Comparison of ENCODE assay signal across 20 mouse cellular contexts in genomic region chr11:100406273-100406672, GRCm38 (mm10). TPM values are rescaled to one million over a fixed set of nuclear protein-coding genes. Genes with fewer than 3 reads are reported as not detected.
A peak's percentile ranks its signal among the peaks of the same experiment; 100 is the strongest.
DNase-seq lines count a peak whose midpoint lies in the region; ATAC-seq and TF ChIP-seq lines count a peak whose summit lies in the region.
"Had no signal": no experiment of that assay in that cellular context is flagged by ENCODE, and none has a peak within 500 bp of the region (broad histone marks: within the 10 kb centered on the region; RNA-seq: fewer than 3 reads in every experiment).

No protein-coding gene starts in this region.

- H3K4me3 ChIP-seq in lung, embryonic 15.5 days, result no peak overlapping the region
- no peak overlapping the region for H3K4me3 ChIP-seq in lung, adult 2 months (replicated peaks; ENCODE audit: extremely low read depth, low read depth, low read length)
- H3K4me3 ChIP-seq in embryonic facial prominence, embryonic 15.5 days (replicated peaks), result no peak overlapping the region
- no peak overlapping the region for H3K4me3 ChIP-seq in stomach, embryonic 15.5 days (replicated peaks)
- H3K4me3 ChIP-seq: embryonic facial prominence, embryonic 12.5 days; forebrain, embryonic 10.5 days; heart, embryonic 13.5 days; liver, embryonic 13.5 days; neural tube, embryonic 12.5 days had no signal

- peaks cover 35% of the 10 kb centered on the region for H3K4me1 ChIP-seq in lung, embryonic 15.5 days
- H3K4me1 ChIP-seq in lung, adult 2 months (ENCODE audit: control insufficient read depth, insufficient read depth, low read length), result peaks cover 11% of the 10 kb centered on the region
- peaks cover 28% of the 10 kb centered on the region; the same call in 1 of the 2 replicates for H3K4me1 ChIP-seq in embryonic facial prominence, embryonic 15.5 days
- H3K4me1 ChIP-seq in stomach, embryonic 15.5 days, result peaks cover 26% of the 10 kb centered on the region

- DNase-seq in cerebellum, adult 18-20 months, result peak; percentile 56 to 66
- DNase-seq in cerebellum, postnatal 4 days (ENCODE audit: low spot score in 2 of 2), result no peak
- DNase-seq in lung, adult 2 months, result no peak
- no peak for DNase-seq in thymus, postnatal 0 days (ENCODE audit: low spot score)
- DNase-seq in frontal cortex, postnatal 25 days (ENCODE audit: low spot score in 2 of 2), result no peak
- DNase-seq: adrenal gland, postnatal 36 days; forebrain, postnatal 0 days; liver, embryonic 13.5 days; right cerebral cortex, adult 18-20 months; thymus, postnatal 4 days had no signal

- ATAC-seq in lung, embryonic 15.5 days (ENCODE audit: borderline replicate concordance, extremely low read depth, low FRiP score, low TSS enrichment), result peak; percentile 13; the same call in 1 of the 2 replicates
- ATAC-seq in embryonic facial prominence, embryonic 15.5 days (ENCODE audit: insufficient number of reproducible peaks, low FRiP score, low TSS enrichment, low read depth), result 0 out of 2 replicates have a peak, but pooled peaks have one; percentile 8
- ATAC-seq in stomach, embryonic 15.5 days (ENCODE audit: insufficient read depth, low FRiP score, low read depth), result no peak
- ATAC-seq: CD4-positive, CD25-positive, alpha-beta regulatory T cell, adult 4 months; forebrain, postnatal 0 days had no signal

- no peaks in the 10 kb centered on the region for H3K27me3 ChIP-seq in lung, embryonic 15.5 days
- H3K27me3 ChIP-seq in embryonic facial prominence, embryonic 15.5 days, result no peaks in the 10 kb centered on the region
- no peaks in the 10 kb centered on the region for H3K27me3 ChIP-seq in stomach, embryonic 15.5 days (replicated peaks)
- H3K27me3 ChIP-seq: embryonic facial prominence, embryonic 12.5 days; heart, embryonic 13.5 days; liver, embryonic 13.5 days; neural tube, embryonic 12.5 days had no signal

- WGBS in lung, embryonic 15.5 days, result 72% methylated on average over 8 of the region's 8 CpGs
- WGBS in lung, adult 2 months, result 77% methylated on average over 8 of the region's 8 CpGs
- WGBS in embryonic facial prominence, embryonic 15.5 days, result 68% methylated on average over 8 of the region's 8 CpGs
- WGBS in stomach, embryonic 15.5 days, result 70% methylated on average over 8 of the region's 8 CpGs

- no peak overlapping the region for H3K4me2 ChIP-seq in lung, embryonic 15.5 days
- no peak overlapping the region for H3K4me2 ChIP-seq in embryonic facial prominence, embryonic 15.5 days (replicated peaks)
- H3K4me2 ChIP-seq in stomach, embryonic 15.5 days, result no peak overlapping the region
- H3K4me2 ChIP-seq: embryonic facial prominence, embryonic 12.5 days; heart, embryonic 13.5 days; hindbrain, embryonic 14.5 days; liver, embryonic 13.5 days; midbrain, embryonic 11.5 days; neural tube, embryonic 12.5 days had no signal

- peaks cover 24% of the 10 kb centered on the region for H3K36me3 ChIP-seq in lung, embryonic 15.5 days
- peaks cover 20% of the 10 kb centered on the region for H3K36me3 ChIP-seq in embryonic facial prominence, embryonic 15.5 days
- peaks cover 6% of the 10 kb centered on the region for H3K36me3 ChIP-seq in stomach, embryonic 15.5 days
- H3K36me3 ChIP-seq: liver, embryonic 13.5 days; neural tube, embryonic 12.5 days had no signal

- TF ChIP-seq POLR2A in lung, adult 2 months (IDR thresholded peaks at IDR 0.05; ENCODE audit: borderline replicate concordance, extremely low read depth, low read depth, low read length), result no peak

- no peak for TF ChIP-seq CTCF in lung, adult 2 months (IDR thresholded peaks at IDR 0.05; ENCODE audit: insufficient read depth, low read length)

- H3K9ac ChIP-seq in lung, embryonic 15.5 days, result no peak overlapping the region
- H3K9ac ChIP-seq in embryonic facial prominence, embryonic 15.5 days, result no peak overlapping the region
- H3K9ac ChIP-seq in stomach, embryonic 15.5 days, result no peak overlapping the region
- H3K9ac ChIP-seq: embryonic facial prominence, embryonic 12.5 days; forebrain, postnatal 0 days; heart, embryonic 13.5 days; hindbrain, embryonic 14.5 days; liver, embryonic 13.5 days; neural tube, embryonic 12.5 days had no signal

- H3K27ac ChIP-seq in lung, embryonic 15.5 days, result no peak overlapping the region
- H3K27ac ChIP-seq in embryonic facial prominence, embryonic 15.5 days (replicated peaks), result peak overlapping the region; percentile 63
- H3K27ac ChIP-seq in stomach, embryonic 15.5 days, result peak overlapping the region; percentile 67
- H3K27ac ChIP-seq: embryonic facial prominence, embryonic 12.5 days; forebrain, embryonic 10.5 days; heart, embryonic 13.5 days; hindbrain, embryonic 14.5 days; liver, embryonic 13.5 days; neural tube, embryonic 12.5 days had no signal

- no peaks in the 10 kb centered on the region for H3K9me3 ChIP-seq in lung, embryonic 15.5 days
- H3K9me3 ChIP-seq in embryonic facial prominence, embryonic 15.5 days (replicated peaks), result no peaks in the 10 kb centered on the region
- H3K9me3 ChIP-seq in stomach, embryonic 15.5 days, result no peaks in the 10 kb centered on the region
- H3K9me3 ChIP-seq: embryonic facial prominence, embryonic 12.5 days; forebrain, embryonic 10.5 days; heart, embryonic 13.5 days; liver, embryonic 13.5 days; neural tube, embryonic 12.5 days had no signal

RNA-seq across cellular contexts. Expression of gene P3h4, which starts 8.4 kb away (rescaled TPM):
- 71.5 and 73.4 TPM in 2 replicates for polyA plus RNA-seq in lung, embryonic 15.5 days (2015; fragmentation: Nextera tagmentation; extraction: Ambion mirVana)
- polyA plus RNA-seq in lung, adult 2 months (2012; rRNA removed), result 40.6 and 53.9 TPM in 2 replicates
- polyA plus RNA-seq in embryonic facial prominence, embryonic 15.5 days (2015; fragmentation: Nextera tagmentation; extraction: Ambion mirVana), result 89.9 and 91.1 TPM in 2 replicates
- 57.6 and 61.7 TPM in 2 replicates for polyA plus RNA-seq in stomach, embryonic 15.5 days (2015; fragmentation: Nextera tagmentation; extraction: Ambion mirVana)
- polyA plus RNA-seq in thymus, postnatal 0 days (2015; fragmentation: Nextera tagmentation; extraction: Ambion mirVana), result 14.8 and 15.3 TPM in 2 replicates
- polyA plus RNA-seq: CD4-positive, CD25-positive, alpha-beta regulatory T cell, adult 4 months had no signal

RNA-seq across cellular contexts. Expression of gene Jup, which starts 8.7 kb away (rescaled TPM):
- polyA plus RNA-seq in lung, embryonic 15.5 days (2015; fragmentation: Nextera tagmentation; extraction: Ambion mirVana), result 122 and 136 TPM in 2 replicates
- polyA plus RNA-seq in lung, adult 2 months (2012; rRNA removed), result 631 and 728 TPM in 2 replicates
- polyA plus RNA-seq in embryonic facial prominence, embryonic 15.5 days (2015; fragmentation: Nextera tagmentation; extraction: Ambion mirVana), result 232 and 256 TPM in 2 replicates
- 163 and 173 TPM in 2 replicates for polyA plus RNA-seq in stomach, embryonic 15.5 days (2015; fragmentation: Nextera tagmentation; extraction: Ambion mirVana)
- 94.2 and 95.3 TPM in 2 replicates for polyA plus RNA-seq in thymus, postnatal 0 days (2015; fragmentation: Nextera tagmentation; extraction: Ambion mirVana)

RNA-seq across cellular contexts. Expression of gene Fkbp10, which starts 9.2 kb away (rescaled TPM):
- 142 and 143 TPM in 2 replicates for polyA plus RNA-seq in lung, embryonic 15.5 days (2015; fragmentation: Nextera tagmentation; extraction: Ambion mirVana)
- 41.5 and 42.5 TPM in 2 replicates for polyA plus RNA-seq in lung, adult 2 months (2012; rRNA removed)
- polyA plus RNA-seq in embryonic facial prominence, embryonic 15.5 days (2015; fragmentation: Nextera tagmentation; extraction: Ambion mirVana), result 212 TPM in 2 replicates
- polyA plus RNA-seq in stomach, embryonic 15.5 days (2015; fragmentation: Nextera tagmentation; extraction: Ambion mirVana), result 89.1 and 100 TPM in 2 replicates
- 12.2 and 16.4 TPM in 2 replicates for polyA plus RNA-seq in thymus, postnatal 0 days (2015; fragmentation: Nextera tagmentation; extraction: Ambion mirVana)
- polyA plus RNA-seq: CD4-positive, CD25-positive, alpha-beta regulatory T cell, adult 4 months had no signal

RNA-seq across cellular contexts. Expression of gene Nt5c3b, which starts 35.3 kb away (rescaled TPM):
- 129 and 133 TPM in 2 replicates for polyA plus RNA-seq in lung, embryonic 15.5 days (2015; fragmentation: Nextera tagmentation; extraction: Ambion mirVana)
- polyA plus RNA-seq in lung, adult 2 months (2012; rRNA removed), result 21.7 and 31.5 TPM in 2 replicates
- 134 and 135 TPM in 2 replicates for polyA plus RNA-seq in embryonic facial prominence, embryonic 15.5 days (2015; fragmentation: Nextera tagmentation; extraction: Ambion mirVana)
- 108 TPM in 2 replicates for polyA plus RNA-seq in stomach, embryonic 15.5 days (2015; fragmentation: Nextera tagmentation; extraction: Ambion mirVana)
- 147 TPM in 2 replicates for polyA plus RNA-seq in thymus, postnatal 0 days (2015; fragmentation: Nextera tagmentation; extraction: Ambion mirVana)

RNA-seq across cellular contexts. Expression of gene Klhl10, which starts 35.4 kb away (rescaled TPM):
- 0.56 and 0.88 TPM in 2 replicates for polyA plus RNA-seq in lung, embryonic 15.5 days (2015; fragmentation: Nextera tagmentation; extraction: Ambion mirVana)
- 0.22 and 0.49 TPM in 2 replicates for polyA plus RNA-seq in lung, adult 2 months (2012; rRNA removed)
- 1.1 and 1.2 TPM in 2 replicates for polyA plus RNA-seq in embryonic facial prominence, embryonic 15.5 days (2015; fragmentation: Nextera tagmentation; extraction: Ambion mirVana)
- 0.51 and 0.59 TPM in 2 replicates for polyA plus RNA-seq in stomach, embryonic 15.5 days (2015; fragmentation: Nextera tagmentation; extraction: Ambion mirVana)
- polyA plus RNA-seq in thymus, postnatal 0 days (2015; fragmentation: Nextera tagmentation; extraction: Ambion mirVana), result 0.39 and 0.55 TPM in 2 replicates

Comparison
In these comparisons a context has a peak if more than half of its experiments do, and no peak if none do; other contexts are left out.
1. DNase-seq: peak in cerebellum, adult 18-20 months (2 of 2); none in cerebellum, postnatal 4 days (0 of 2), lung, adult 2 months (single experiment), thymus, postnatal 0 days (single experiment) and frontal cortex, postnatal 25 days (0 of 2).